ENCODE assay signal across 10 mouse cellular contexts in genomic region chr6:57822648-57823410, GRCm38 (mm10). TPM values are rescaled to one million over a fixed set of nuclear protein-coding genes. Genes with fewer than 3 reads are reported as not detected.
DNase-seq lines count a peak whose midpoint lies in the region; ATAC-seq and TF ChIP-seq lines count a peak whose summit lies in the region.
"Had no signal": no experiment of that assay in that cellular context is flagged by ENCODE, and none has a peak within 500 bp of the region (broad histone marks: within the 10 kb centered on the region; RNA-seq: fewer than 3 reads in every experiment).

No protein-coding gene starts in this region.

- 51% methylated on average over 5 of the region's 5 CpGs for WGBS in forebrain, embryonic 16.5 days
- WGBS in kidney, adult 2 months: 59% methylated on average over 5 of the region's 5 CpGs

- no peak for TF ChIP-seq CTCF in kidney, adult 2 months (conservative IDR thresholded peaks at IDR 0.05; ENCODE audit: insufficient read depth, insufficient read length, low read depth, low read length)

- peaks cover 20% of the 10 kb centered on the region for H3K4me1 ChIP-seq in forebrain, embryonic 16.5 days (replicated peaks; ENCODE audit: control insufficient read depth, insufficient read depth, low read length)
- no peaks in the 10 kb centered on the region; the same call in 1 of the 2 replicates for H3K4me1 ChIP-seq in kidney, adult 2 months (ENCODE audit: control insufficient read depth, insufficient read depth, low read length)

- intact Hi-C loops in left cerebral cortex, postnatal 14 days (cut with DNase I): loop anchor here (10.0 kb wide), 2 partner anchors 118 to 1018 kb away; partner anchors contain the start of gene Lancl2
- intact Hi-C loops in heart, postnatal 36 days (cut with DNase I): loop anchor here (5.0 kb wide), 1 partner anchor 131 kb away; the partner anchor contains the start of gene Pyurf

- peak; percentile 70 for ATAC-seq in forebrain, embryonic 16.5 days

- peak overlapping the region; percentile 29 for H3K4me2 ChIP-seq in forebrain, embryonic 16.5 days (ENCODE audit: low read length)

- H3K9me3 ChIP-seq in forebrain, embryonic 16.5 days (ENCODE audit: control insufficient read depth, low read length): no peaks in the 10 kb centered on the region

- H3K27ac ChIP-seq in forebrain, embryonic 16.5 days (ENCODE audit: low read length): no peak overlapping the region
- no peak overlapping the region for H3K27ac ChIP-seq in kidney, adult 2 months (ENCODE audit: insufficient read depth, low read depth, low read length)

- DNase-seq in B cell, adult 2 months: peak; percentile 9 to 15
- peak; percentile 52 for DNase-seq in Muller cell, postnatal 12 days (ENCODE audit: inconsistent ontology term)
- peak; percentile 78 for DNase-seq in mesoderm, embryonic 11.5 days (ENCODE audit: low read depth, low spot score)
- DNase-seq in left cerebral cortex, postnatal 14 days (ENCODE audit: low spot score in 2 of 2): no peak
- DNase-seq in layer of hippocampus, adult 8-10 months (ENCODE audit: low spot score in 2 of 2): no peak
- DNase-seq in heart, postnatal 36 days: no peak
- DNase-seq in kidney, adult 2 months: no peak
- DNase-seq: thymus, postnatal 14 days had no signal

- H3K36me3 ChIP-seq in forebrain, embryonic 16.5 days (ENCODE audit: control insufficient read depth, insufficient read depth): no peaks in the 10 kb centered on the region
- no peaks in the 10 kb centered on the region for H3K36me3 ChIP-seq in kidney, adult 2 months (ENCODE audit: control insufficient read depth, insufficient read depth, low read length)

- H3K9ac ChIP-seq in forebrain, embryonic 16.5 days (replicated peaks; ENCODE audit: low read depth, low read length): no peak overlapping the region

- no peak overlapping the region for H3K4me3 ChIP-seq in forebrain, embryonic 16.5 days (replicated peaks; ENCODE audit: low read length)
- H3K4me3 ChIP-seq in kidney, adult 2 months (ENCODE audit: insufficient read depth, low read depth, low read length): no peak overlapping the region

- H3K27me3 ChIP-seq in forebrain, embryonic 16.5 days (replicated peaks; ENCODE audit: control insufficient read depth, insufficient read depth, low read length): no peaks in the 10 kb centered on the region
- H3K27me3 ChIP-seq in kidney, adult 2 months (replicated peaks; ENCODE audit: control insufficient read depth, insufficient read depth, low read length): no peaks in the 10 kb centered on the region

- TF ChIP-seq POLR2A in kidney, adult 2 months (IDR thresholded peaks at IDR 0.05; ENCODE audit: low read depth, low read length): no peak

RNA-seq across cellular contexts. Expression of gene Vopp1, which starts 2.1 kb away (rescaled TPM):
- 186 and 203 TPM in 2 replicates for polyA plus RNA-seq in forebrain, embryonic 16.5 days (2015; fragmentation: Nextera tagmentation; extraction: Ambion mirVana)
- total RNA-seq in left cerebral cortex, postnatal 14 days (2021): 100 to 1,000 TPM; 159 to 189 TPM
- total RNA-seq in layer of hippocampus, adult 8-10 months (2022): 10 to 100 TPM; 59.6 to 78.1 (median 72.4) TPM
- 10 to 100 TPM; 18.9 to 20.3 TPM for total RNA-seq in heart, postnatal 36 days (2021)
- polyA plus RNA-seq in kidney, adult 2 months (2012; rRNA removed): 6.6 and 9.1 TPM in 2 replicates

RNA-seq across cellular contexts. Expression of gene Vmn1r21, which starts 27.3 kb away (rescaled TPM):
- polyA plus RNA-seq in forebrain, embryonic 16.5 days (2015; fragmentation: Nextera tagmentation; extraction: Ambion mirVana): not detected in 2 replicates
- total RNA-seq in left cerebral cortex, postnatal 14 days (2021): not detected
- not detected for total RNA-seq in layer of hippocampus, adult 8-10 months (2022)
- not detected for total RNA-seq in heart, postnatal 36 days (2021)
- polyA plus RNA-seq in kidney, adult 2 months (2012; rRNA removed): not detected in 2 replicates
- polyA plus RNA-seq: large intestine, adult 2 months had no signal

Comparison
In these comparisons a context has a peak if more than half of its experiments do, and no peak if none do; other contexts are left out.
1. DNase-seq: peak in B cell, adult 2 months (2 of 2), Muller cell, postnatal 12 days (single experiment) and mesoderm, embryonic 11.5 days (single experiment); none in left cerebral cortex, postnatal 14 days (0 of 2), layer of hippocampus, adult 8-10 months (0 of 2), heart, postnatal 36 days (0 of 2) and kidney, adult 2 months (single experiment).